Mouse (Mus musculus): Measurements from ENCODE around the gene Zbed5. TPM values are rescaled to one million over a fixed set of nuclear protein-coding genes. Genes with fewer than 3 reads are reported as not detected.

The Zbed5 gene
- under 1 TPM in 1 of 2 experiments, not detected in 1; 0.37 TPM for total RNA-seq (2023)

GRCm38 (mm10) chr5:129895198-129896088 lies at the start of gene Zbed5:
Zbed5 (plus strand) TSS chr5:129895723.

GRCm38 (mm10) chr5:129846752-129847557 lies 48.6 kb upstream of the Zbed5 start, which contains the start of gene Sumf2:
Sumf2 (plus strand) TSS chr5:129846986.

GRCm38 (mm10) chr5:129886911-129887636 lies 8.4 kb upstream of the Zbed5 start, which contains the start of gene Chchd2:
Chchd2 (minus strand) TSS chr5:129887470.

GRCm38 (mm10) chr5:129898449-129898848 lies 2.9 kb downstream of the Zbed5 start, which contains the start of gene Phkg1:
Phkg1 (minus strand) TSS chr5:129898549.

GRCm38 (mm10) chr5:129908242-129908965 lies 12.9 kb downstream of the Zbed5 start, which contains the start of gene Nupr1l:
Nupr1l (plus strand) TSS chr5:129908540.

GRCm38 (mm10) chr5:129941495-129942045 lies 46.0 kb downstream of the Zbed5 start, which contains the start of gene Vkorc1l1:
Vkorc1l1 (plus strand) TSS chr5:129941970.

Other genes with a start within 250 kb of the Zbed5 start
- gene Zfp11, start 225.6 kb upstream of the Zbed5 start, total RNA-seq (2023), result under 1 TPM; 0.85 to 0.86 TPM
- gene Sept14, start 187.2 kb upstream of the Zbed5 start, total RNA-seq (2023), result not detected
- gene Mrps17, start 180.2 kb upstream of the Zbed5 start, total RNA-seq (2023), result 10 to 100 TPM; 43.0 to 45.6 TPM
- gene Nipsnap2, start 170.7 kb upstream of the Zbed5 start, total RNA-seq (2023), result 10 to 100 TPM; 33.1 to 34.2 TPM
- 1 to 10 TPM; 6.1 to 6.7 TPM for gene Psph, start 108.3 kb upstream of the Zbed5 start, total RNA-seq (2023)
- 10 to 100 TPM; 12.3 to 13.5 TPM for gene Sumf2, start 48.7 kb upstream of the Zbed5 start, total RNA-seq (2023)
- gene Chchd2, start 8.3 kb upstream of the Zbed5 start, total RNA-seq (2023), result 100 to 1,000 TPM; 147 to 151 TPM
- gene Phkg1, start 2.8 kb downstream of the Zbed5 start, total RNA-seq (2023), result under 1 TPM in 1 of 2 experiments, not detected in 1; 0.43 TPM
- gene Nupr1l, start 12.8 kb downstream of the Zbed5 start, total RNA-seq (2023), result 1 to 10 TPM; 1.1 to 2.2 TPM
- gene Vkorc1l1, start 46.2 kb downstream of the Zbed5 start, total RNA-seq (2023), result 10 to 100 TPM; 14.8 to 16.6 TPM
- gene Gusb, start 107.3 kb downstream of the Zbed5 start, total RNA-seq (2023), result 100 to 1,000 TPM in 1 of 2 experiments, 10 to 100 TPM in 1; 82.0 to 103 TPM
- 10 to 100 TPM; 34.6 to 37.9 TPM for gene Asl, start 133.5 kb downstream of the Zbed5 start, total RNA-seq (2023)
- 10 to 100 TPM; 26.2 to 31.1 TPM for gene Crcp, start 133.6 kb downstream of the Zbed5 start, total RNA-seq (2023)
- gene Tpst1, start 177.6 kb downstream of the Zbed5 start, total RNA-seq (2023), result 10 to 100 TPM; 11.9 to 12.0 TPM
- gene Kctd7, start 249.1 kb downstream of the Zbed5 start, total RNA-seq (2023), result 1 to 10 TPM; 2.6 to 3.6 TPM